Mouse (Mus musculus): Measurements from ENCODE around the gene Hs1bp3. TPM values are rescaled to one million over a fixed set of nuclear protein-coding genes. Genes with fewer than 3 reads are reported as not detected.
A peak's percentile ranks its signal among the peaks of the same experiment; 100 is the strongest.

Gene Hs1bp3
- polyA plus RNA-seq, 1 experiment from 2014 or later, result 8.4 TPM

GRCm38 (mm10) chr12:8348733-8349513 is 35.7 kb downstream of the Hs1bp3 start:
- no peak for ATAC-seq
- Histone ChIP-seq H3K36me3 (ENCODE audit: control insufficient read depth, insufficient read depth, low read length) (no peaks in the 10 kb centered on the region), H3K9ac (ENCODE audit: low read length) (no peak overlapping the region), H3K9me3 (replicated peaks; ENCODE audit: control insufficient read depth, low read length) (no peaks in the 10 kb centered on the region), H3K27me3 (replicated peaks; ENCODE audit: control insufficient read depth, insufficient read depth, low read length) (no peaks in the 10 kb centered on the region), H3K4me2 (ENCODE audit: low read length) (no peak overlapping the region), H3K4me3 (ENCODE audit: low read depth, low read length) (no peak overlapping the region), H3K4me1 (ENCODE audit: control insufficient read depth, insufficient read depth, low read length) (no peaks in the 10 kb centered on the region; the same call in 1 of the 2 replicates), H3K27ac (ENCODE audit: low read depth, low read length) (no peak overlapping the region)
- DNase-seq (ENCODE audit: low spot score), result no peak
- 82% methylated on average over 9 of the region's 9 CpGs for WGBS

DNA sequence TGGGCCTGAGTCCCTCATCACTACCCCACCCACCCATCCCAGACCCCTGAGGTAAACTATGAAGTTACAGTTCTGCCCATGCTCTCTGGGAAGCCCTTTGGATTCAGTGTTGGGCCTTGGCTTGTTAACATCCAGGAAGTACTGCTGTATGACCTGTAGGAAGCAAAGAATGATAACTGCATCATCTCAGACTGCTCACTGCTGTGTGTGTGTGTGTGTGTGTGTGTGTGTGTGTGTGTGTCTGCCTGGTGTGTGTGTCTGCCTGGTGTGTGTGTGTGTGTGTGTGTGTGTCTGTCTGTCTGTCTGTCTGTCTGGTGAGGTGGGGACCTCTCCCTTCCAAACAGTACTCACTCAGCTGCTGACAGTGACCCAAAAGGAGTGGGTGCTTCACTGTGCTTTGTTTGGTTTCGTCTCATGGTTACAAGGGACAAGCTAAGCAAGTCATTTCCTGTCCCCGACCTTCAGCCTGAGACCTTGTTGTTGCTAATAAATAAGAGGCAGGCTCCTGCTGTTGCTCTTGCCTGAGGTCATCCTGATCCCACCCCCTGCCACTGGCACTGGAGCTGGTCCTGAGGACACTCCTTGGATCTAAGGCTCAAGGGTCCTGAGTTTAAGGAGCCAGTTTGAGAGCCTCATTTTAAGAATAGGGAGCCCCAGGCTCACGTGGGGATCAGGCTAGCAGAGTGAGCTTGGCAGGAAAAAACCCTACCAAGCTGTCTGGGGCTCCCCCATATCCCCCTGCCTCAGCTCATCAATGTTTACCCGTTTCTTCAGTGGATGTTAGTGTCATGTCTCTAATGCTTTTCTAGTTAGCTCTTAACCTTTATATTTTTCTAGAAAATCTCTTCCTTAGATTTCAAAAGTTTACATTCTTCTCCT is 38.0 kb downstream of the Hs1bp3 start:
- Histone ChIP-seq H3K9me3 (replicated peaks; ENCODE audit: control insufficient read depth, low read length) (no peaks in the 10 kb centered on the region), H3K27me3 (replicated peaks; ENCODE audit: control insufficient read depth, insufficient read depth, low read length) (no peaks in the 10 kb centered on the region), H3K9ac (ENCODE audit: low read length) (no peak overlapping the region), H3K4me3 (ENCODE audit: low read depth, low read length) (no peak overlapping the region), H3K27ac (ENCODE audit: low read depth, low read length) (no peak overlapping the region), H3K36me3 (ENCODE audit: control insufficient read depth, insufficient read depth, low read length) (no peaks in the 10 kb centered on the region), H3K4me1 (ENCODE audit: control insufficient read depth, insufficient read depth, low read length) (no peaks in the 10 kb centered on the region; the same call in 1 of the 2 replicates), H3K4me2 (ENCODE audit: low read length) (no peak overlapping the region)
- no peak for DNase-seq (ENCODE audit: low spot score)
- no peak for ATAC-seq
- WGBS, result 53% methylated on average over 4 of the region's 4 CpGs

- Histone ChIP-seq H3K9me3 (replicated peaks; ENCODE audit: control insufficient read depth, low read length) (no peaks in the 10 kb centered on the region), H3K4me1 (ENCODE audit: control insufficient read depth, insufficient read depth, low read length) (no peaks in the 10 kb centered on the region; the same call in 1 of the 2 replicates), H3K4me2 (ENCODE audit: low read length) (no peak overlapping the region), H3K9ac (ENCODE audit: low read length) (no peak overlapping the region), H3K4me3 (ENCODE audit: low read depth, low read length) (no peak overlapping the region), H3K27ac (ENCODE audit: low read depth, low read length) (no peak overlapping the region), H3K36me3 (ENCODE audit: control insufficient read depth, insufficient read depth, low read length) (no peaks in the 10 kb centered on the region), H3K27me3 (replicated peaks; ENCODE audit: control insufficient read depth, insufficient read depth, low read length) (no peaks in the 10 kb centered on the region)
- no peak for ATAC-seq
- DNase-seq (ENCODE audit: low spot score), result no peak
- 76% methylated on average over 4 of the region's 4 CpGs for WGBS
These were observed 39.8 kb downstream of the Hs1bp3 start for GRCm38 (mm10) chr12:8353071-8353470.

GRCm38 (mm10) chr12:8354187-8354586 is 41.0 kb downstream of the Hs1bp3 start:
- Histone ChIP-seq H3K4me2 (ENCODE audit: low read length) (no peak overlapping the region), H3K27me3 (replicated peaks; ENCODE audit: control insufficient read depth, insufficient read depth, low read length) (no peaks in the 10 kb centered on the region), H3K9me3 (replicated peaks; ENCODE audit: control insufficient read depth, low read length) (no peaks in the 10 kb centered on the region), H3K36me3 (ENCODE audit: control insufficient read depth, insufficient read depth, low read length) (no peaks in the 10 kb centered on the region), H3K4me1 (ENCODE audit: control insufficient read depth, insufficient read depth, low read length) (no peaks in the 10 kb centered on the region; the same call in 1 of the 2 replicates), H3K9ac (ENCODE audit: low read length) (no peak overlapping the region), H3K4me3 (ENCODE audit: low read depth, low read length) (no peak overlapping the region), H3K27ac (ENCODE audit: low read depth, low read length) (no peak overlapping the region)
- ATAC-seq (no peak), DNase-seq (ENCODE audit: low spot score) (no peak)
- 90% methylated on average over 1 of the region's 1 CpGs for WGBS

DNA sequence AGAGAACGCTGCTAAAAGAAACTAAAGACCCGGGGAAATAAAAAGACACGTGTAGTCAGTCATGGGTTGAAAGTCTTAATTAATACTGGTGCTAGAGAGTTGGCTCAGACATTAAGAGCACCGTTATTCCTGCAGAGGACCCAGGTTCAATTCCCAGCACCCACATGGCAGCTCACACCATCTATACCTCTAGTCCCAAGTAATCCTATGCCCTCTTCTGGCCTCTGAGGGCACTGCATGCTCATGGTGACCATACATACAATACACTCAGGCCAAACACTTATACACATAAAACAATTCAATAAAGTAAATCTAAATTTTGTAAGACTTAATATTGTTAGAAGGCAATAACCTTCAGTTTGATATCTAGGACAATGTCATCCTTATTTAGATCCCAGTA is 41.8 kb downstream of the Hs1bp3 start:
- ATAC-seq, result no peak
- no peaks in the 10 kb centered on the region for H3K27me3 ChIP-seq (replicated peaks; ENCODE audit: control insufficient read depth, insufficient read depth, low read length)
- no peaks in the 10 kb centered on the region for H3K4me1 ChIP-seq (ENCODE audit: control insufficient read depth, insufficient read depth, low read length)
- H3K9ac ChIP-seq (ENCODE audit: low read length), result no peak overlapping the region
- no peak overlapping the region for H3K4me2 ChIP-seq (ENCODE audit: low read length)
- no peak overlapping the region for H3K27ac ChIP-seq (ENCODE audit: low read depth, low read length)
- no peaks in the 10 kb centered on the region for H3K9me3 ChIP-seq (replicated peaks; ENCODE audit: control insufficient read depth, low read length)
- DNase-seq (ENCODE audit: low spot score), result no peak
- WGBS, result 94% methylated on average over 4 of the region's 4 CpGs
- no peak overlapping the region for H3K4me3 ChIP-seq (ENCODE audit: low read depth, low read length)
- no peaks in the 10 kb centered on the region for H3K36me3 ChIP-seq (ENCODE audit: control insufficient read depth, insufficient read depth, low read length)

DNA sequence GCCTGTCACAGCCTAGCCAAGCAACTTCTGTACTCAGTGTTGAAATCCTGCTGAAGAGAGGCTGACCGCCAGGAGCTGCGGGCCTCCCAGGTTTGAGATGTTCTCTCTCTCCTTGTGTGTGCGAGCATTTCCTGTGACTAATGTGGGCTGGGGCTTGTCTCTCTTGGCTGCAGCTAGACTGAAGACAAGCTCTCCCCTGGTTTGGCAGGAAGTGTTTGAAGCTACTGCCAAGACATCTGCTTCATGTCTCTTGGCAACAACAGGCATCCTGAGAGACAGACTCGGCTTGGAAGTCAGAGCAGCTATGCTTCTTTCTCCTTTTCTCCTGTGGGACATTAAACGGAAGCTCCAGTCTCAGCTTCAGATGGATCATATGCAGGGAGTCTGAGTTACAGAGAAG is 44.2 kb downstream of the Hs1bp3 start:
- WGBS, result 63% methylated on average over 5 of the region's 5 CpGs
- H3K27ac ChIP-seq (ENCODE audit: low read depth, low read length), result peak overlapping the region; percentile 73

GRCm38 (mm10) chr12:8358344-8358966 is 45.2 kb downstream of the Hs1bp3 start:
- Histone ChIP-seq H3K9me3 (replicated peaks; ENCODE audit: control insufficient read depth, low read length) (no peaks in the 10 kb centered on the region), H3K4me1 (ENCODE audit: control insufficient read depth, insufficient read depth, low read length) (no peaks in the 10 kb centered on the region), H3K27me3 (replicated peaks; ENCODE audit: control insufficient read depth, insufficient read depth, low read length) (no peaks in the 10 kb centered on the region), H3K9ac (ENCODE audit: low read length) (no peak overlapping the region), H3K4me3 (ENCODE audit: low read depth, low read length) (no peak overlapping the region), H3K27ac (ENCODE audit: low read depth, low read length) (no peak overlapping the region; the same call in 1 of the 2 replicates), H3K4me2 (ENCODE audit: low read length) (no peak overlapping the region), H3K36me3 (ENCODE audit: control insufficient read depth, insufficient read depth, low read length) (no peaks in the 10 kb centered on the region)
- ATAC-seq, result no peak
- 82% methylated on average over 5 of the region's 5 CpGs for WGBS
- DNase-seq (ENCODE audit: low spot score), result no peak

More for the DNA sequence above, 44.2 kb downstream of the Hs1bp3 start:
- Histone ChIP-seq H3K9ac (ENCODE audit: low read length) (no peak overlapping the region), H3K4me2 (ENCODE audit: low read length) (no peak overlapping the region), H3K9me3 (replicated peaks; ENCODE audit: control insufficient read depth, low read length) (no peaks in the 10 kb centered on the region), H3K36me3 (ENCODE audit: control insufficient read depth, insufficient read depth, low read length) (no peaks in the 10 kb centered on the region), H3K27me3 (replicated peaks; ENCODE audit: control insufficient read depth, insufficient read depth, low read length) (no peaks in the 10 kb centered on the region), H3K4me1 (ENCODE audit: control insufficient read depth, insufficient read depth, low read length) (no peaks in the 10 kb centered on the region), H3K4me3 (ENCODE audit: low read depth, low read length) (no peak overlapping the region)
- peak; percentile 91; the same call in 1 of the 2 replicates for ATAC-seq
- peak; percentile 88 for DNase-seq (ENCODE audit: low spot score)

DNA sequence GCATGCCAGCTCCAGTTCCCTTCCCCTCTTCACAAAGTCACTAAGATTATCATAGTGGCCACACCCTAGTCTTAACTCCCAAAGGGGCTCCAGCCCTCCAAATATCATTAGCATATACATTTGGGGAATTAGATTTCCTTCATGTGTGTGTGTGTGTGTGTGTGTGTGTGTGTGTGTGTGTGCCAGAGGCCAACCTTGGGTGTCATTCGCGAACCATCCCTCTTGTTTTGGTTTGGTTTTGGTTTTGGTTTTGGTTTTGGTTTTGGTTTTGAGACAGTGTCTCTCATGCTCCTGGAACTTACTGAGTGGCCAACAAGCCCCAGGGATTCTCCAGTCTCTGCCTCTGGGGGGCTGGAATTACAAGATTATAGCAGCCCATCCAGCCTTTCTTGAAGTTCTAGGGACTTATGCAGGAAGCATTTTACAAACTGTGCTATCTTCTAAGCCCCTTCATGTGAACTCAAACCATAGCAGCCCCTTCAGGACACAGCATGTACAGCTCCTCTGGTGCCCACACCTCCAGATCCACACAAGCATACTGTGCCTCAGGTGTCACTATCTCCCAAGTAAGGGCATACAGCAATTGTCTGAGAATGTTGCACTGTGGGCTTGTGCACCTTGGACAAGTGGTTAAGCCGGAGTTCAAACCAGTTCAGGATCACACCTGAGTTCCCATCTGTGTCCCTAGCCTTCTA is 46.3 kb downstream of the Hs1bp3 start:
- Histone ChIP-seq H3K4me1 (ENCODE audit: control insufficient read depth, insufficient read depth, low read length) (peaks cover 3% of the 10 kb centered on the region; the same call in 1 of the 2 replicates), H3K9me3 (replicated peaks; ENCODE audit: control insufficient read depth, low read length) (no peaks in the 10 kb centered on the region), H3K27ac (ENCODE audit: low read depth, low read length) (no peak overlapping the region), H3K27me3 (replicated peaks; ENCODE audit: control insufficient read depth, insufficient read depth, low read length) (no peaks in the 10 kb centered on the region), H3K4me3 (ENCODE audit: low read depth, low read length) (no peak overlapping the region), H3K9ac (ENCODE audit: low read length) (no peak overlapping the region), H3K36me3 (ENCODE audit: control insufficient read depth, insufficient read depth, low read length) (no peaks in the 10 kb centered on the region), H3K4me2 (ENCODE audit: low read length) (no peak overlapping the region)
- DNase-seq (ENCODE audit: low spot score) (no peak), ATAC-seq (no peak)
- WGBS, result 96% methylated on average over 3 of the region's 3 CpGs

Data from forebrain, embryonic 14.5 days (tissue).